Mouse (Mus musculus) hindbrain, embryonic 12.5 days (tissue): Measurements from ENCODE around the gene Cdkn1a. TPM values are rescaled to one million over a fixed set of nuclear protein-coding genes. Genes with fewer than 3 reads are reported as not detected.

ENCODE experiments used
- ATAC-seq: fragments of 200-750 bp; cut with Nextera tagmentation; 2 replicates; pipeline ENCODE4 v1.8.0; 2017; ENCODE audit warnings: moderate TSS enrichment; ENCODE audit not compliant: low FRiP score
- H3K27ac ChIP-seq: fragments of 300-500 bp; sonication (generic); 2 replicates; pipeline ENCODE4 v1.5.1; 2016; ENCODE audit warnings: mild to moderate bottlenecking
- H3K27me3 ChIP-seq: fragments of 300-500 bp; sonication (generic); 2 replicates; pipeline ENCODE4 v1.6.1; 2016; ENCODE audit warnings: mild to moderate bottlenecking
- H3K36me3 ChIP-seq: fragments of 300-500 bp; sonication (generic); 2 replicates; pipeline ENCODE4 v1.6.1; 2016; ENCODE audit warnings: mild to moderate bottlenecking
- H3K4me1 ChIP-seq: fragments of 300-500 bp; sonication (generic); 2 replicates; pipeline ENCODE4 v1.6.1; 2016
- H3K4me2 ChIP-seq: fragments of 300-500 bp; sonication (generic); replicated peaks from 2 replicates; pipeline ENCODE4 v1.6.1; 2016; ENCODE audit warnings: mild to moderate bottlenecking
- H3K4me3 ChIP-seq: fragments of 300-500 bp; sonication (generic); 2 replicates; pipeline ENCODE4 v1.5.1; 2016; ENCODE audit warnings: mild to moderate bottlenecking
- H3K9ac ChIP-seq: fragments of 300-500 bp; sonication (generic); 2 replicates; pipeline ENCODE4 v1.6.1; 2016; ENCODE audit warnings: mild to moderate bottlenecking, moderate library complexity
- H3K9me3 ChIP-seq: fragments of 300-500 bp; sonication (generic); replicated peaks from 2 replicates; pipeline ENCODE4 v1.6.1; 2016; ENCODE audit warnings: mild to moderate bottlenecking
- WGBS: fragments of 180-500 bp; shearing (Covaris S2); methylation state at CpG from one replicate; pipeline ENCODE4 v1.1.7; 2016; 5-methylcytosine and 5-hydroxymethylcytosine counted together
- polyA plus RNA-seq: library from polyadenylated mRNA; unstranded; fragments of >200 nt; fragmentation: Nextera tagmentation; extraction: Ambion mirVana; gene quantifications from 2 replicates; pipeline ENCODE4 v1.2.1, GENCODE M21; 2016

Gene Cdkn1a
- polyA plus RNA-seq, 1 experiment from 2014 or later = 39.0 TPM

DNA sequence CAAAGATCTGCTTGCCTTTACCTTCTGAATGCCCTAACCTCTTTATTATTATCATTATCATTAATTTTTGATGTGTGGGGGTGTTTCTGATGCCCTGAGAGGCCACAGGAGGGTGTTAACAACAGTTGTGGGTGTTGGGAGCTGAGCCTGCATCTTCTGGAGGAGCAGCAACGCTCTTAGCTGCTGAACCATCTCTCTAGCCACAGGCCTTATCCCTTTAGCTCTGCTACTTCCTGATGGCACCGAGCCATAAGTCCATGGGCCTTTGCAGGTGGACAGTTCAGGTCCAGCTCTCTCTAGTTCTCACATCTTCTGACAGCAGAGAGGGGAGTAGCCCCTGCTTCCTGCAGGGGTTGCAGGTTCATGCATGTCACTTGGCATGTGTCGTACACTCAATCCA lies 50.8 kb downstream of the Cdkn1a start:
- no peak for ATAC-seq
- Histone ChIP-seq H3K27me3 (no peaks in the 10 kb centered on the region), H3K9ac (no peak overlapping the region), H3K4me2 (no peak overlapping the region), H3K36me3 (no peaks in the 10 kb centered on the region), H3K9me3 (peaks cover 7% of the 10 kb centered on the region; the same call in 1 of the 2 replicates), H3K4me1 (no peaks in the 10 kb centered on the region), H3K4me3 (no peak overlapping the region), H3K27ac (no peak overlapping the region)
- 87% methylated on average over 3 of the region's 3 CpGs for WGBS

DNA sequence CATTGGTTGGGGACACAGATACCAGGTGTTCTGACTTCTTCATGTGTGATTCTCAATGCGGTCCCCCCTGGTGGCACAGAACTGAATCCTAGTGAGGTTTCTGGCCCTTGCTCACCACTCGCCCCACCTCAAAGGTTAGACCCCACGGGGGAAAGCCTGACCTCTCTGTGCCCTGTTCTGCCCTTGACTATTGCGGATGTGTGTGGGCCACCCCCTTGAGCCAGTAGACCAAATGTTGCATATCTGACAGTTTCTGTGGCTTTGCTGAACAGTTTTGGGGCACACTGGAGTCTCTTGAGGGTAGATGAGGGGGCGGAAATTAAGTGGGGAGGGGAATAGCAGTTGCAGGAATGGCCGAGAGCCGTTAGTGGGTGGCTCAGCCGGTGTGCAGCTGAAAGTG lies 52.5 kb downstream of the Cdkn1a start:
- Histone ChIP-seq H3K9me3 (peaks cover 7% of the 10 kb centered on the region; the same call in 1 of the 2 replicates), H3K9ac (no peak overlapping the region), H3K4me3 (no peak overlapping the region), H3K4me1 (peaks cover 5% of the 10 kb centered on the region; the same call in 1 of the 2 replicates), H3K27ac (no peak overlapping the region), H3K36me3 (no peaks in the 10 kb centered on the region), H3K27me3 (no peaks in the 10 kb centered on the region), H3K4me2 (no peak overlapping the region)
- ATAC-seq = no peak
- 75% methylated on average over 8 of the region's 8 CpGs for WGBS

DNA sequence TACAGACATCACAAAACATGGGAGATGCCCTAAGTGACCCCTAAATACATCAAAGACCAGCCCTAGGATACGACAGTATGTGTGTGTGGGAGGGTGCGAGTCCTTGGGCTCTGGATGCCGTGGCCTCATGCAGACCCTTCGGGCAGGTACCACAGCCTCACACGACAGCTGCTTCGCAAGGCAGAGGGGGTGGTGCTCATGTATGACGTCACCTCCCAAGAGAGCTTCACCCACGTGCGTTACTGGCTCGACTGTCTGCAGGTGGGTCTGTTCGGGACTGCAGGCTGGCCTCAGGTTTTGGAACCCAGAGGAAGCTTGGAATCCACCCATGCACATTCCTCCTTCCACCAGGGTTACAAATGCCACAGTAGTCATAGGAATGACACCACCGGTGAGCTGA lies 54.3 kb downstream of the Cdkn1a start:
- H3K27me3 ChIP-seq = no peaks in the 10 kb centered on the region
- H3K4me1 ChIP-seq = peaks cover 5% of the 10 kb centered on the region; the same call in 1 of the 2 replicates
- H3K9ac ChIP-seq = no peak overlapping the region
- H3K36me3 ChIP-seq = no peaks in the 10 kb centered on the region
- WGBS = 95% methylated on average over 12 of the region's 12 CpGs
- peaks cover 7% of the 10 kb centered on the region; the same call in 1 of the 2 replicates for H3K9me3 ChIP-seq
- no peak overlapping the region for H3K4me3 ChIP-seq
- ATAC-seq = no peak
- no peak overlapping the region for H3K27ac ChIP-seq
- no peak overlapping the region for H3K4me2 ChIP-seq

DNA sequence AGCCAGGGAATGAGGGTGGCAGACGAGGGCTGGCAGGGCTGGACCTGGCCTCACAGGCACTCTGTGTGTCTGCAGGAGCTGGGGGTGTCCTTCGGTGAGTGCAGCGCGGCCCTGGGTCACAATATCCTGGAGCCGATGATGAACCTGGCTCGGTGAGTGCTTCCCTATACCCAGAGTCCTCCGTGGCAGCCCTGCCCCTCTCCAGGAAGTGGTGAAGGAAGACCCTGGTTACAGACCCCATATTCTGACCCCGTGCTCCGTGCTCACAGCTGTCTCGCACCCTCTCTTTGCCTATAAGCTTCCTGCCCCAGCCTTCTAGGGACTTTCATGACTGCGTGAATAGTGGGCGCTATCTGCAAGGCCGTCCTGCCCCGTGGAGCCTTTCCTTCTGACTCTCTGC lies 56.5 kb downstream of the Cdkn1a start:
- Histone ChIP-seq H3K27ac (no peak overlapping the region), H3K27me3 (no peaks in the 10 kb centered on the region), H3K4me1 (peaks cover 5% of the 10 kb centered on the region; the same call in 1 of the 2 replicates), H3K9ac (no peak overlapping the region), H3K4me3 (no peak overlapping the region), H3K9me3 (peaks cover 7% of the 10 kb centered on the region; the same call in 1 of the 2 replicates), H3K4me2 (no peak overlapping the region), H3K36me3 (no peaks in the 10 kb centered on the region)
- WGBS = 77% methylated on average over 14 of the region's 14 CpGs
- ATAC-seq = no peak

DNA sequence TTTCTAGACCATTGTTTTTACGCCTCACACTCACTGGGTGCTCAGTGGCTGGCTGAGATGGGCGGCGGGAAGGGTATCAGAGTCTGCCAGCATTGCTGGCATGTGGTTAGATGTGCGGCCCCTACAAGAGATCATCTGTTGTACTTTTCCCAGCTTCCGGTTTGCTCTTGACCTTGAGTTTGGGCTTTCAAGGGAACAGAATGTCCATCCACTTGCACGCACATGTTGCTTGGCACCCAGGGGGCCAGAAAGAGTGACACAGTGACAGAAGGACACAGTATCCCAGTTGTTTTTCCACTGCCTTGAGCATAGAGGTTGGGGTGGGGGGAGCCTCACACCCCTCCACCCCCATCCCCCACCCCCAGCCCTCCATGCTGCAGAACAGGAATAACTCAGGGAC lies 57.0 kb downstream of the Cdkn1a start:
- Histone ChIP-seq H3K4me3 (no peak overlapping the region), H3K36me3 (no peaks in the 10 kb centered on the region), H3K9ac (no peak overlapping the region), H3K27ac (no peak overlapping the region), H3K9me3 (peaks cover 7% of the 10 kb centered on the region; the same call in 1 of the 2 replicates), H3K4me2 (no peak overlapping the region), H3K27me3 (no peaks in the 10 kb centered on the region), H3K4me1 (peaks cover 5% of the 10 kb centered on the region; the same call in 1 of the 2 replicates)
- WGBS = 78% methylated on average over 6 of the region's 6 CpGs
- no peak for ATAC-seq

DNA sequence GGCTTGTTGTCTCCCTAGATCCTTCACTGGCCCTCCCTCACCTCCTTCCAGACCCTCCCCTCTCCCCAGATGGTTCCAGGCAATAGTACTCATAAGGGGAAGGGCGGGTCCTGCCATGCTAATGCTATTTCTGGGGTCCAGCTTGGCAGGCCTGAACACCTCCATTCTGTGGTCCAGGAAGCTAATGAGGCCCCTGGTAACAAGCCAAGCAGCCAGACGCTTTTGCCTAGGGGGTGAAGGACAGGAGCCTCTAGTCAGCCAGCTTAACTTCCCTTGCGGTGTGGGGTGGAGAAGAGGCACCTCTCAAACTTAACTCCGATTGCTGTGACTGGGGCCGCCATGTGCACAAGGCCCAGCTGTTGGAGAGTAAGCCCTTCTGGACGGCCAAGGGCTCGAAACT lies 59.0 kb downstream of the Cdkn1a start:
- H3K27me3 ChIP-seq = no peaks in the 10 kb centered on the region
- WGBS = 76% methylated on average over 7 of the region's 7 CpGs
- no peak overlapping the region for H3K4me3 ChIP-seq
- no peak overlapping the region for H3K4me2 ChIP-seq
- no peak overlapping the region for H3K9ac ChIP-seq
- peaks cover 8% of the 10 kb centered on the region; the same call in 1 of the 2 replicates for H3K4me1 ChIP-seq
- peaks cover 7% of the 10 kb centered on the region; the same call in 1 of the 2 replicates for H3K9me3 ChIP-seq
- H3K36me3 ChIP-seq = no peaks in the 10 kb centered on the region
- H3K27ac ChIP-seq = no peak overlapping the region
- ATAC-seq = no peak

Other genes with a start within 250 kb of the Cdkn1a start
- gene Pnpla1, start 232.6 kb upstream of the Cdkn1a start, polyA plus RNA-seq = not detected in 2 replicates
- 0.10 and 0.13 TPM in 2 replicates for gene 4930539E08Rik, start 175.7 kb upstream of the Cdkn1a start, polyA plus RNA-seq
- gene Pxt1, start 147.1 kb upstream of the Cdkn1a start, polyA plus RNA-seq = not detected in 2 replicates
- 120 and 122 TPM in 2 replicates for gene Kctd20, start 139.0 kb upstream of the Cdkn1a start, polyA plus RNA-seq
- gene Stk38, start 83.0 kb upstream of the Cdkn1a start, polyA plus RNA-seq = 150 and 152 TPM in 2 replicates
- gene Srsf3, start 58.3 kb upstream of the Cdkn1a start, polyA plus RNA-seq = 662 and 667 TPM in 2 replicates
- 0.34 and 1.1 TPM in 2 replicates for gene Rab44, start 23.2 kb downstream of the Cdkn1a start, polyA plus RNA-seq
- 6.0 and 6.1 TPM in 2 replicates for gene Cpne5, start 147.2 kb downstream of the Cdkn1a start, polyA plus RNA-seq
- gene Ppil1, start 173.2 kb downstream of the Cdkn1a start, polyA plus RNA-seq = 102 and 105 TPM in 2 replicates
- gene BC004004, start 177.8 kb downstream of the Cdkn1a start, polyA plus RNA-seq = 72.5 and 76.9 TPM in 2 replicates
- gene Pi16, start 226.7 kb downstream of the Cdkn1a start, polyA plus RNA-seq = 0.97 and 1.2 TPM in 2 replicates